Mouse (Mus musculus): Measurements from ENCODE around the gene Lbx2. TPM values are rescaled to one million over a fixed set of nuclear protein-coding genes. Genes with fewer than 3 reads are reported as not detected.

Lbx2 gene
- polyA plus RNA-seq, 1 experiment from 2014 or later: not detected

- H3K9me3 ChIP-seq (ENCODE audit: control insufficient read depth, low read length): no peaks in the 10 kb centered on the region
- peaks cover 13% of the 10 kb centered on the region for H3K4me1 ChIP-seq (ENCODE audit: control insufficient read depth, insufficient read depth, low read depth, low read length)
- H3K4me2 ChIP-seq (ENCODE audit: low read length): peak overlapping the region; percentile 69
- ATAC-seq: peak; percentile 75
- no peaks in the 10 kb centered on the region for H3K27me3 ChIP-seq (replicated peaks; ENCODE audit: control insufficient read depth, insufficient read depth, low read length)
- peak overlapping the region; percentile 78 for H3K9ac ChIP-seq (ENCODE audit: low read depth, low read length)
- H3K4me3 ChIP-seq (ENCODE audit: low read length): peak overlapping the region; percentile 70
- no peaks in the 10 kb centered on the region for H3K36me3 ChIP-seq (ENCODE audit: control insufficient read depth, insufficient read depth, low read length)
- H3K27ac ChIP-seq (ENCODE audit: low read depth, low read length): peak overlapping the region; percentile 84
- under 1% methylated on average over 66 of the region's 74 CpGs for WGBS
Observed at GRCm38 (mm10) chr6:83101688-83102556, 15.8 kb downstream of the Lbx2 start.

DNA sequence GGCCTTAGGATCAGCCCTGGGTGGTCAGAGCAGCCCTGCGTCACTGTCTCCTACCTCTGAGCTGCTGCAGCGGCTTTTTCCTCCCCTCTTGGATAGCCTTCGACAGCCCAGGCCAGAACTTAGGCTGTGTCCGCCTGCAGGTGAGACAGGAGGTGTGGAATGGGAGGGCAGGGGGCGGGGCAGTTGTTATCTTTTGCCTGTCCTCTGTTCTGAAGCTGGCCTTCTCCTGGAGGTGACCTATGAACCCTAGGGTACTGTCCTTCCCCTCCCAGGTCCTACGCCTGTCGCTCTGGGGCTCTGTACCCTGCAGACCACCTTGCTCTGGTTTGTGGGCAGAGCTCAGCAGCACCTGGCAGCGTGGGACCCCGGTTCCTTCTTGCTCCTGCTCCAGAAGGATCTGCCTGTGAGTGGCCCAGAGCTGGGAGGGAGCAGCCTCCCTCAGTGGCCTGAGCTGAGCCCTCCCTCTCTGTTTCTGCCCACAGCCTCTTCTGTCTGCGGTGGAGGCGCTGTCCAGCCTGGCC is 17.0 kb downstream of the Lbx2 start:
- Histone ChIP-seq H3K9me3 (ENCODE audit: control insufficient read depth, low read length) (no peaks in the 10 kb centered on the region), H3K9ac (ENCODE audit: low read depth, low read length) (peak overlapping the region; percentile 78), H3K4me2 (ENCODE audit: low read length) (peak overlapping the region; percentile 69), H3K4me1 (ENCODE audit: control insufficient read depth, insufficient read depth, low read depth, low read length) (peaks cover 19% of the 10 kb centered on the region), H3K27me3 (replicated peaks; ENCODE audit: control insufficient read depth, insufficient read depth, low read length) (no peaks in the 10 kb centered on the region), H3K27ac (ENCODE audit: low read depth, low read length) (no peak overlapping the region; the same call in 1 of the 2 replicates), H3K4me3 (ENCODE audit: low read length) (peak overlapping the region; percentile 70), H3K36me3 (ENCODE audit: control insufficient read depth, insufficient read depth, low read length) (no peaks in the 10 kb centered on the region)
- ATAC-seq: no peak; the same call in 1 of the 2 replicates
- WGBS: 54% methylated on average over 11 of the region's 11 CpGs

- Histone ChIP-seq H3K4me1 (ENCODE audit: control insufficient read depth, insufficient read depth, low read depth, low read length) (peaks cover 24% of the 10 kb centered on the region), H3K9ac (ENCODE audit: low read depth, low read length) (no peak overlapping the region), H3K27me3 (replicated peaks; ENCODE audit: control insufficient read depth, insufficient read depth, low read length) (no peaks in the 10 kb centered on the region), H3K4me2 (ENCODE audit: low read length) (no peak overlapping the region), H3K27ac (ENCODE audit: low read depth, low read length) (no peak overlapping the region), H3K9me3 (ENCODE audit: control insufficient read depth, low read length) (no peaks in the 10 kb centered on the region), H3K4me3 (ENCODE audit: low read length) (no peak overlapping the region), H3K36me3 (ENCODE audit: control insufficient read depth, insufficient read depth, low read length) (no peaks in the 10 kb centered on the region)
- WGBS: 60% methylated on average over 4 of the region's 4 CpGs
- no peak for ATAC-seq
Observed at GRCm38 (mm10) chr6:83104158-83104557, 18.0 kb downstream of the Lbx2 start.

DNA sequence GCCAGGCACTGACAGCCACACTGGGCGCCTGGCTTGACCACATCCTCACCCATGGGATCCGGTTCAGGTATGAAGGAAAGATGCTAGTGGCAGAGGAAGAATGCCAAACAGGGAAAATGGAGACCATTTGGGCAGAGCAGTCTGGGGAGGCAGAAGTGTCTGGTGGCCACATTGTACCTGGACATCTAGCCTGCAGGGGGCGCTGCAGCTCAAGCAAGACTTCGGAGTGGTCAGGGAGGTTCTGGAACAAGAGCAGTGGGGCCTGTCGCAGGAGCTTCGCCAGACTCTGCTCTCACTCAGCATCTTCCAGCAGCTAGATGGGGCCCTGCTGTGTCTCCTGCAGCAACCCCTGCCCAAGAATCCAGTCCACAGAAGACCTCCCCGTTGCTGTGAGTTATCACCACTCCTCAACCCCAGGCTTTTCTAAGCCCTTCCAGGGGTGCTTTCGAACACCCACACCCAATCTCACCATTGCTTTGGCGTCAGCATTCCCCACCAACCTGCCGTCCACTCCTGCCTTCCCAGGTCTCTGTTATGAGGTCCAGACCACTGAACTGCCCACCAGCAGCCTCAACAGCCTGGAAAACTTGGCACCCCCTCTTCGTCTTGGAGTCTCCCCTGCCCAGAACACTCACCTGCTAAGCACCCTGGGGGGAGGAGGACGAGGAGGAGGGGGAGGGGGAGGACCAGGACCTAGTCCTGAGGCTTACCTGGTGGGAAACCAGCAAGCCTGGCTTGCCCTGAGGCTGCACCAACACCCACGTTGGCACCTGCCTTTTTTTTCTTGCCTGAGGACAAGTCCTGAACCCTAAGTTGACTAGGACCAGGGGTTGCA is 21.6 kb downstream of the Lbx2 start:
- Histone ChIP-seq H3K27ac (ENCODE audit: low read depth, low read length) (no peak overlapping the region; the same call in 1 of the 2 replicates), H3K9ac (ENCODE audit: low read depth, low read length) (peak overlapping the region; percentile 95; the same call in 1 of the 2 replicates), H3K4me1 (ENCODE audit: control insufficient read depth, insufficient read depth, low read depth, low read length) (peaks cover 31% of the 10 kb centered on the region), H3K4me2 (ENCODE audit: low read length) (peak overlapping the region; percentile 94), H3K36me3 (ENCODE audit: control insufficient read depth, insufficient read depth, low read length) (no peaks in the 10 kb centered on the region), H3K4me3 (ENCODE audit: low read length) (no peak overlapping the region; the same call in 1 of the 2 replicates), H3K27me3 (replicated peaks; ENCODE audit: control insufficient read depth, insufficient read depth, low read length) (no peaks in the 10 kb centered on the region), H3K9me3 (ENCODE audit: control insufficient read depth, low read length) (no peaks in the 10 kb centered on the region)
- ATAC-seq: 0 out of 2 replicates have a peak, but pooled peaks have one; percentile 1
- WGBS: 38% methylated on average over 13 of the region's 13 CpGs

DNA sequence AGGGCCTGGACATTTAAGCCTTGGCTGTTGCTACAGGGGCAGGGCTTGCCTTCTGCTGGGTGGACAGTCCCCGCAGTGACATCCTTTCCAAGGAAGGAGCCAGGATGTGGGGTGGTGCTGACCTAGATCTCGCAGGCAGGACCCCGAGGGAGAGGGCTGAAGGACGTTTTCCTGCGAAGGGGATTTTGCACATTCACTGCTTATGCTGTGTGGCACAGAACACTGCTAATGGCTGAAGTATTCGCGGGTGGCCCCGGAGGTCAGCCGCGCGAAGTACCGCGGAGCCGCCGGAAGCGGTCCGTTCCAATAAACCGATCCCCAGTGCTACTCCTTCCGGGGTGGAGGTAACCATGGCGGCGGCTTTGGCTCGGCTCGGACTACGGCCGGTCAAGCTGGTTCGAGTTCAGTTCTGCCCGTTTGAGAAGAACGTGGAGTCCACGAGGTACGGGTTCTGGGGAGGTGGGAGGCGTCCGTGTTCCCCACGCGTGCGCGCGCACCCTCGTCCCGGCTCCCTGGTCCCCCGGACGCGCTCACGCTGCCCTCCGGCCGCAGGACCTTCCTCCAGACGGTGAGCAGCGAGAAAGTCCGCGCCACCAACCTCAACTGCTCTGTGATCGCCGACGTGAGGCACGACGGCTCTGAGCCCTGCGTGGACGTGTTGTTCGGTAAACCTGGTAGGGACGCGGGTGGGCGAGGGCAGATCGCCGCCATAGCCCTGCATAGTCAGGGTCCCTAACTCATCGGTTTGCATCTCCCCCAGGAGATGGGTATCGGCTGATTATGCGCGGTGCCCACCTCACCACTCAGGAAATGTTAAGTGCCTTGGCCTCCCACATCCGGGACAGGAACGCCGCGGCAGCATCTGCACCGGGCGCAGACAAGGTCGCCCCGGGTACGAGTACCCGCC is 22.8 kb downstream of the Lbx2 start, which contains the start of gene Mrpl53:
Gene Mrpl53, plus strand, starts transcription at position 279 of the 907 bp plus-strand sequence.
- H3K4me1 ChIP-seq (ENCODE audit: control insufficient read depth, insufficient read depth, low read depth, low read length): peaks cover 23% of the 10 kb centered on the region
- under 1% methylated on average over 75 of the region's 76 CpGs for WGBS

GRCm38 (mm10) chr6:83111510-83112136 is 25.5 kb downstream of the Lbx2 start:
- WGBS: 93% methylated on average over 4 of the region's 4 CpGs
- H3K4me3 ChIP-seq (ENCODE audit: low read length): no peak overlapping the region
- H3K27ac ChIP-seq (ENCODE audit: low read depth, low read length): no peak overlapping the region
- H3K9me3 ChIP-seq (ENCODE audit: control insufficient read depth, low read length): no peaks in the 10 kb centered on the region
- peaks cover 39% of the 10 kb centered on the region for H3K4me1 ChIP-seq (ENCODE audit: control insufficient read depth, insufficient read depth, low read depth, low read length)
- no peaks in the 10 kb centered on the region for H3K27me3 ChIP-seq (replicated peaks; ENCODE audit: control insufficient read depth, insufficient read depth, low read length)
- no peak overlapping the region for H3K4me2 ChIP-seq (ENCODE audit: low read length)
- H3K36me3 ChIP-seq (ENCODE audit: control insufficient read depth, insufficient read depth, low read length): no peaks in the 10 kb centered on the region
- H3K9ac ChIP-seq (ENCODE audit: low read depth, low read length): no peak overlapping the region
- ATAC-seq: no peak

More for the DNA sequence above, 22.8 kb downstream of the Lbx2 start, which contains the start of gene Mrpl53:
- peak; percentile 93 for ATAC-seq
- H3K4me2 ChIP-seq (ENCODE audit: low read length): peak within 1 kb of the TSS; percentile 94
- H3K9me3 ChIP-seq (ENCODE audit: control insufficient read depth, low read length): no peaks in the 10 kb centered on the region
- peak within 1 kb of the TSS; percentile 66 for H3K4me3 ChIP-seq (ENCODE audit: low read length)
- H3K36me3 ChIP-seq (ENCODE audit: control insufficient read depth, insufficient read depth, low read length): no peaks in the 10 kb centered on the region
- H3K9ac ChIP-seq (ENCODE audit: low read depth, low read length): peak within 1 kb of the TSS; percentile 95
- no peaks in the 10 kb centered on the region for H3K27me3 ChIP-seq (replicated peaks; ENCODE audit: control insufficient read depth, insufficient read depth, low read length)
- H3K27ac ChIP-seq (ENCODE audit: low read depth, low read length): peak within 1 kb of the TSS; percentile 80

GRCm38 (mm10) chr6:83115011-83115671 is 29.0 kb downstream of the Lbx2 start, which contains the start of gene Mogs:
TSS of gene Mogs (plus strand) at chr6:83115496.
- Histone ChIP-seq H3K27me3 (replicated peaks; ENCODE audit: control insufficient read depth, insufficient read depth, low read length) (no peaks in the 10 kb centered on the region), H3K9ac (ENCODE audit: low read depth, low read length) (peak within 1 kb of the TSS; percentile 98), H3K27ac (ENCODE audit: low read depth, low read length) (peak within 1 kb of the TSS; percentile 87), H3K9me3 (ENCODE audit: control insufficient read depth, low read length) (no peaks in the 10 kb centered on the region), H3K36me3 (ENCODE audit: control insufficient read depth, insufficient read depth, low read length) (peaks cover 12% of the 10 kb centered on the region; the same call in 1 of the 2 replicates), H3K4me3 (ENCODE audit: low read length) (peak within 1 kb of the TSS; percentile 95), H3K4me1 (ENCODE audit: control insufficient read depth, insufficient read depth, low read depth, low read length) (peaks cover 33% of the 10 kb centered on the region), H3K4me2 (ENCODE audit: low read length) (peak within 1 kb of the TSS; percentile 79)
- WGBS: 2% methylated on average over 29 of the region's 58 CpGs
- peak; percentile 90 for ATAC-seq
